Mouse (Mus musculus) common myeloid progenitor, adult 5-6 weeks (primary cell): ENCODE data around the gene Gmeb1. TPM values are rescaled to one million over a fixed set of nuclear protein-coding genes. Genes with fewer than 3 reads are reported as not detected.

Source experiments
- ATAC-seq: replicated peaks from 2 replicates; pipeline ENCODE4 v1.8.0; 2016; ENCODE audit warnings: low read depth, mild to moderate bottlenecking, moderate TSS enrichment, inconsistent platforms; ENCODE audit not compliant: poor library complexity, severe bottlenecking
- total RNA-seq: library from RNA; stranded (forward); fragments of 200-1000, 187-1606 nt; gene quantifications from 2 replicates; pipeline ENCODE4 v1.2.3, GENCODE M21; 2017

Gmeb1 gene
- total RNA-seq, 1 experiment from 2014 or later, result 23.2 TPM

- 0 out of 2 replicates have a peak, but pooled peaks have one; percentile 19 for ATAC-seq
These were observed 79.4 kb downstream of the Gmeb1 start for GRCm38 (mm10) chr4:132181721-132182658.

- no peak for ATAC-seq
These were observed 80.7 kb downstream of the Gmeb1 start for GRCm38 (mm10) chr4:132180710-132181109.

DNA sequence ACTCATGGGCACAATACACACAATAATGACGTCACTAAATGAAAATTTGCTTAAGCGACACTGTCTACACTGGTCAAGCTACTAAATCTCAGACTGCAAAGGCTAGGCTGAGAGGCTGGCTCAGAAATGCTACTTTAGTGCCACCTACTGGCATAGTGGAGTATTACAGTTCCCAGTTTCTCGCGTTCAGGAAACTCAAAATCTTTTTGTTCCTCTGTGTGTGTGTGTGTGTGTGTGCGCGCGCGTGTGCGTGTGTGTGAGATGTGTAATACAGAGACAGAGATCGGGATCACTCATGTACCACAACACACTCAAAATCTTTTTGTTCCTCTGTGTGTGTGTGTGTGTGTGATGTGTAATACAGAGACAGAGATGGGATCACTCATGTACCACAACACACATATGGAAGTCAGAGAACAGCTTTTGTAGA lies 82.8 kb downstream of the Gmeb1 start:
- peak; percentile 86 for ATAC-seq

DNA sequence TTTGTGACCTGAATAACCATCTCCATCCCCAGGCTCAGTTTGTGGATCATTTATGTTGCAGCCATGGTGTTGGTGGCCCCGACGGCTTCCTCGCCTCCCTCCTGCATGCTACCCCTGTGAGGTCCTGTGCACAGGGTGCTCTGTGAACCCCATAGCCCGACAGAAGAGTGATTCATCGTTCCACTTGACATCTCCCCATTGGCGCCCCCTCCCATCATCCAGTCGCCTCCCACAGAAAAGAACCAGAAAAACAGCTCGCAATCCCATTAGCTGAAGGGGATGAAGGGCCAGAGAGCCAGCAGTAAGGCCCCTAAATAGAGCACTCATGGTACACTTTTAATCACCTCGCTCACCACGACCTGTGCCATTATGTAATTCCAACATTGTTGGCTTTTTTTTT lies 84.9 kb downstream of the Gmeb1 start:
- no peak for ATAC-seq

Other genes with a start within 250 kb of the Gmeb1 start
- 0.14 and 1.0 TPM in 2 replicates for gene Gm10300, start 186.9 kb downstream of the Gmeb1 start, total RNA-seq
- 89.1 and 138 TPM in 2 replicates for gene Epb41, start 186.3 kb downstream of the Gmeb1 start, total RNA-seq
- not detected in 2 replicates for gene Oprd1, start 117.1 kb downstream of the Gmeb1 start, total RNA-seq
- 61.5 and 70.9 TPM in 2 replicates for gene Ythdf2, start 49.3 kb downstream of the Gmeb1 start, total RNA-seq
- gene Taf12, start 12.8 kb upstream of the Gmeb1 start, total RNA-seq, result 30.2 and 45.8 TPM in 2 replicates
- not detected in 2 replicates for gene Rab42, start 41.8 kb upstream of the Gmeb1 start, total RNA-seq
- 23.9 and 43.7 TPM in 2 replicates for gene Trnau1ap, start 67.9 kb upstream of the Gmeb1 start, total RNA-seq
- gene Rcc1, start 92.0 kb upstream of the Gmeb1 start, total RNA-seq, result 46.6 and 48.1 TPM in 2 replicates
- gene Phactr4, start 160.9 kb upstream of the Gmeb1 start, total RNA-seq, result 15.0 and 17.9 TPM in 2 replicates
- gene Med18, start 202.3 kb upstream of the Gmeb1 start, total RNA-seq, result 16.4 and 17.8 TPM in 2 replicates
- gene Sesn2, start 248.9 kb upstream of the Gmeb1 start, total RNA-seq, result 1.6 and 3.2 TPM in 2 replicates